Mouse (Mus musculus): ENCODE measurements at regions not wholly inside any gene's neighbourhood (a gene's known extent, or its start where the extent isn't known, plus 50 kb on each side); places are given as distances from the start of the nearest gene placed in this dataset.

DNA sequence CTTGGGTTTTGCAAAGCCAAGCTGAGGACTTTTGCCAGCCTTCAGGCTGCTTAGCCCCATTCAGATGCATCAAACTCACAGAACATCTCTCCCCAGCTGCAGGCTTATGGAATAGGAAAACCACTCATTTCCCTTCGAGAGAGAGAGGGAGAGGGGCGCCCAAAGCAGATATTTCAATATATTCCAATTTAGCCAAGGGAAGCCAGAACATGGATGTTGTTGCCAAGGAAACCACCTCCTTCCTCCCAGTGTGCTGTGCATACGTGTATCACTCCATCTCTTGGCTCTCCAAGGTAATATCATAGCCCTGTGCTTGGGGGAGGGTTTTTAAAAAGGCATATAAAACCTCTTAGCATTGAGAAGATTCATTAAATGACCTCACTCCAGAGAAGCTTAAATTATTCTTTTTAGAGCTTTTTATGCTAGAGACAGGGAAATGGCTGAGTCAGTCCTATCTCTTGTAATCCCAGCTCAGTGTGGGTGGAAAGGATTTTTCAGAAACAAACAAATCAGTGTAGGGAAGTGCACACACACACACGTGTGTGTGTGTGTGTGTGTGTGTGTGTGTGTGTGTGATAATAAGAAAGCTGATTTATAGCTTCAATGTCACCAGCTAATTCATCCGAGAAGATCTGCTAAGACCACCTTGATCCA lies 245.1 kb downstream of the Rps24 start:
- no peak for ATAC-seq

DNA sequence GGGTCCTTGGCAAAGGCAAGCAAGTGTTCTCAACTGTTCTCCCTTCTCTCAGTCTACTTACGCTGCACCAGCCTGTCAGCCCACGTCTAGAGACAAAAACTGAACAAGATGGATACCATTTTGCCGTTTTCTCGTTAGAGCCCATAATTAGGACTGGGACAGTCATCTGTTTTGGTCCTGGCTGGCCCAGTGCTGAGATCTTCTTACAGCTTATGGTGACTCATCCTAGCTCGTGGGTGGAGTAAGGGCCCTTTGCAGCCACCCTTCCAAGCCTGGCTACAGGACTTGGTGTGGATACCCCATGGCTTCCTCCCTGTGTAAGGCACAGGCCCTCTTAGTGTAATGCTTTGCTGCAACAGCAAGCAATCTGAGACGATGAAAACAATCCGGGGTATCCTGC lies 246.4 kb downstream of the Rps24 start:
- no peak for ATAC-seq

DNA sequence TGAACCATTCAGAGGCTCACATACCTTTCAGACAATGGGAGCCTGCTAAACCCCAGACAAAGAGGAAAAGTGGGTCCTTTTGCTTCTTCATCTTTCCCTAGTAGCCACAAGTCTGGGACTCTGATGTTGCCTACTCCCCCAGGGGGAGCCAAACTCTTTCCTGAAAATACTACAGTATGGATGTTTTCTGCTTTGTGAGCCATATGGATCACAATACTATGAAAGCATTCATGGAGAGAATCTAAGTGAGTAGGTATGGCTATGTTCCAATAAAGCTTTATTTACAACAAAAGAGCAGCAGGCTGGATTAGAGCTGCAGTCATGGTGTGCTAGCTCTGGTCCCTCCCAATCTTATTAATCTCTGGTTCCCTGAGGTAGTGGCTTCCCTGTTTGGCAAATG lies 251.9 kb downstream of the Rps24 start:
- no peak for ATAC-seq

DNA sequence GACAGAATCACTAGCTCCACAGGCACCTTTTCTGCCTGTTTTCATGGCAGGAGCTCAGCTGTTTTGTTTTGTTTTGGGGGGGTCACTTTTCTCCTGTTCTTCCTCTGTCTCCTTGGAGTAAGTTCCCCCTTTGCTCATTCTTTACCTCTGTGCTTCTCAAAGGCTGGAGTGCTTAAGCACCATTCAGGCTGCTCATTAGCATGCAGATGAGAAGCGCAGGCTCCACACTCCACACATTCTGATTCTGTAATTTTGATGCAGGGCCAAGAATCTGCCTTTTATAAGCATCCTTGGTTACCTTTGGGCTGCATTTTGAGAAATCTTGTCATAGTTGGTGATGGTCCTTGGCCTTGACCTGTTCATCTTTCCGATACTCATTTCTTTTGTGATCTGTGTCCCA lies 257.5 kb downstream of the Rps24 start:
- ATAC-seq, result no peak

DNA sequence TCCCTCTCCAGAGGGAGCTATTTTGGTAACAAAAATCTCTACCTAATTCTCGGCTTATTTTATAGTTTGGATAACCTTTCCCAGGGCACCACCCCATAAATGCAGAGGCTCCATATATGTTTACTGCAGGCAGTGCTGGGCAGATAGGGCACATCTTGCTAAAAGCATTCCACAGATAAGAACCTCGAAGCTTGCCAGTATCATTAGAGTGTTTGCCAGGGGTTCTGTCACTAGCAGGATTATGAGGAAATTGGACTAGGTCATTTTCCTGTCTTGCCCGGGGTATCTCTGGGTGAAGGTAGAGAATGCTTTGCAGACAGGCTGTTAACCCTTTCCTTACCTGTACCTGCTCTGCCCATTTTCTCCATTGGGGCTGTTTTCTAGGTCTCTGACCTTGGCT lies 258.8 kb downstream of the Rps24 start:
- no peak for ATAC-seq

DNA sequence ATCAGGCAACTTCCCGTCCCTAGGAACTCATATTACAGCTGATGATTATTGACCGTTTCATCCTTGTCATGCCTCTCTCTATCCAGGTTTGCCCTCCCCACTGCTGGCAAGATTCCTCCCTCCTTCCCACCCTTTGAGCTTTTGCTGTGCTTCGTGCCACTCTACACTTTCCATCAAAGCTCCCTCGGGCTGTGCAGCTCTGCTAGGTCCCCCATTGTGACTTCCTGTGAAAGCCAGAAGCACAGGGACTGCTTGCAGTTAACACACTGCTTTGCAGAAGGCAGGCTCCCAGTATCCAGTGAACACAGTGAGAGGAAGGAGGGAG lies 260.5 kb downstream of the Rps24 start:
- no peak for ATAC-seq

DNA sequence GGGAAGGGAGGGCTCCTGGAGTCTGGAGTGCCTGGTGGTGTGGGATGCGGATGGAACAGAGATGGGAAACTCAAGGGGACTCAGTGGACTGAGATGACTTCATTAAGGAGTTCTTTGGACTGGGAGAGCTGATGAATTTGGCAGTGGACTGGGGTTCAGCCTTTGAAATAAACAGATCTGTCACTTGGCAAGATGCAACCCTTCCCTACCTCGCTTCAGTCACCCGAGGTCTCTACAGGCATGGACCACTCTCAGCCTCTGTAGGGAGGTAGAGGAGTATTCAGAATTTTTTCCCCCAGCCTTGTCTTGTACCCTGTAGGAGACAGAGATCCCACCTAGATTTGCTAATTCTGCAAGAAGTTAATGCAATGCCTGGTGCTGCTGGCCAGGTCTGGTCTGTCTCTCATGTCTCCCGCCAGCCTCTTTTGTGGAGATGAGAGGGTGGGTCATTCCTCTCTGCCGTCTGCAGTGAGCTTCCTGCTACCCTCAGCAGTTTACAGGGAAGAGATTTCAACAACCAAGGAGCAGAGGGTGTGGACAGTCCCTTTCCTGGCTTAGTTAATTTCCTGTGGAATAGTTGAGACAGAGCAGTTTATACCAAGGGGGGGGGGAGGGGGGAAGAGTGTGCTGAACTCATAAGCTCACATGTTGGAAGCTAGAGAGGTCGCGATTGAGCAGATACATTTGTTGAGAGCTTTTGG lies 261.0 kb downstream of the Rps24 start:
- no peak for ATAC-seq

DNA sequence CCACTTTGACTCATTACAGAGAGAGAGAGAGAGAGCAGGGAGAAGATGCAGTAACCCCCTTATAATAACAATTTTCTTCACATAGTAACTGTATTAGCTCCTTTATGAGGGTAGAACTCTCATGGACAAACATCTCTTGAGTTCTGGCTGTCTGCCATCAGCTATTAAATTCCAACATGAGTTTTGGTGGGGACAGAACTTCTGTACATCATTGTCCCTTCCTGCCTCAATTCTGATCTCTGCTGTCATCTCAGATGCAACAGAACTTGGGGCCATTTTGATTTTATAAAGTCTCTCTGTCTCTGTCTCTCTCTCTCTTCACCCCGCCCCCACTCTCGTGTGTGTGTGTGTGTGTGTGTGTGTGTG lies 261.6 kb downstream of the Rps24 start:
- no peak for ATAC-seq

DNA sequence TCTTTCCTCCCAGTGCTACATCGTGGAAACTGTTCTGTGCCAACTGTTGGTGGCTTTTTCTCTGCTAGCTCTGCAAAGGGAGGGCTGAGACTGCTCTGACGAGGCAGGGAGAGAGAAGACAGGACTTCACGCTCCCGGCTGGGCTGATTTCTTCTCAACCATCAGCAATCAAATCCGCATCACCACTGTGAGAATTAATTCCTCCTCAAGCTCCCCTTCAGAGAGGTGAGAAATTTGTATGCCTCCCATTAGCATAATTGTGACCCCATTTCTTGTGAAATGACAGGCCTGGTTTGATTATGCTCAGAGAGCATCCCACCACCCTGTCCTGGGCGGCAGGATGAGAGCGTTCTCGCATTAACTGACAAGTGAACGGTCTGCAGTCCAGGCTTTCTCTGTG lies 262.4 kb downstream of the Rps24 start:
- no peak for ATAC-seq

DNA sequence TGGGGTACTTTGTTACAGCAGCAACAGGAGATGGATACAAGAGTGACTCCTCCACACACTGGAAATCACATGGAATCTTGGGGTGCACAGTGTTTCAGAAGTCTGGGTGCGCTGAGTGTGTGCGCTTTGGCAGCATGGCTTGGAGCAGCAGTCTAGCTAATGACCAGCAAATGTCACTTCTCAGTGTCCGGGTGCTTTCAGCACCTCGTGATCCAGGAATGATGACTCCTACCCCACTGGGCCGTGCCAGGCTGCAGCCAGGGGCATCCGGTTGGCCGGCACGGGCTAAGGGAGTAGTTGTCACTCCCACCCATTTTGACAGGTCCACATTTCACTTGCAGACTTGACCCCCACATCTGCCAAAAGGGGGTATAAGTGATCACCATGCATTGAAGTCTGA lies 264.3 kb downstream of the Rps24 start:
- no peak for ATAC-seq

DNA sequence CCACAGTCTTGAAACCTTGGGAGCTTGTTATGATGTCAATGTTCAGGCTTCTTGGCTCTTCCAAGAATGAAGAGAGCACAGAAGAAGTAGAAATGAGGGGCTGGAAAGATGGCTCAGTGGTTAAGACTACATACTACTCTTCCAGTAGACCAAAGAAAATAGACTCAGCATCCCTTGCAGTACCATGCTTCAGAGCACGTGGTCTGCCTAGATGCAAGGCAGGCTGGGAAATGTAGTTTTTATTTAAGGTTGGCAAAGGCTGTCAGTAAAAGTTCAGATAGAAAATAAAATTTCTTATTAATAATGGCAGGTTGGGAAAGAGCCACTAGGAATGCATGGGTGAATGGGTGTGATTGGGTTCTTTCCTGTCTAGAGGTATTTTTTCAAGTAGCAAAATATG lies 267.8 kb downstream of the Rps24 start:
- no peak for ATAC-seq

DNA sequence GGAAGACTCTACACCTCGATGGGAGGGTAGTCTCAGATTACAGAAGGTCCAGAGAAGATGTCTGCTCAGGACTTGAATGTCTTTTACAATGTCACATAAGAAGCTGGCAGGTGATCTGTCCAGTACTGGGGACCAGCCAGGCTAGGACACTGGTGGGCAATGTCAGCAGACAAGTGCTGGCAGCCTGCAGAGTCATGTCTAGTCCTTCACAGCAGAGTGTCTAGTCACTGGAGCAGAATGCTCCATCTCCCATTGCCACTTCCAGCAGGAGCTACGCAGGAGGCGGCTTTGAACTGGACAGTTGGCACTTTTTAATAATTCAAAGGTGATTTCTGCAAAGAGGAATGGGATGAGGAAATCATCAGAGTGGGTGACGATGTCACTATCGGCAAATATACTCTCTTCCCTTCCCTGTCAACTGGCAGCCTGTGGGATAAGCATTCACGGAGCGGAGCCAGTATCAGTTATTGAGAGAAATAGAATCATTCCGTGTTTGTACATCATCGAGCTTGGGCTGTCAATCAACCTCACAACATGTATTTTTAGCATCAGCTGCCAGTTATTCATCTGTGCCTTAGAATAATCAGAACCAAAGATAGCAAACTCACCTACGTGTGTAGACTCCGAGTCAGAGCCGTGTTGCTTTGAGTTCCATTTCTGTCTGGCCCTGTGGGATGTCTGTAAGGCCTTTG lies 268.6 kb downstream of the Rps24 start:
- no peak for ATAC-seq

DNA sequence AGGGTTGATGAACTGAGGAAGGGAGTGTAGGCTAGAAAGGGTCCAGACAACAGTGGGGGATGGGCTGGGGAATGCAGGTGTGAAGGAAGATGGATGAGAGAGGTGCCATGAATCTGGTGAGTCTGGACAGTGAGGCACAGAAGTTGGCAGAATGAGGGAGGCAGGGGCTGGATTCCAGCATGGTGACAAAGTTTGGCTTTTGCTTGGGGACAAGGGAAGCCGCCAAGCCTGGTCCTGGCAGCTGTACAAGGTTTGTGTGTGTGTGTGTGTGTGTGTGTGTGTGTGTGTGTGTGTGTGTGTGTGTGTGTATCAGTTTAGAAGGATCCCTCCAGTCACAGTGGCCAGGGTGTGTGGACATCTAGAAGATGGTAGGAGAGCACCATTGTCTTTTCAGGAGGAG lies 270.4 kb downstream of the Rps24 start:
- ATAC-seq, result no peak

DNA sequence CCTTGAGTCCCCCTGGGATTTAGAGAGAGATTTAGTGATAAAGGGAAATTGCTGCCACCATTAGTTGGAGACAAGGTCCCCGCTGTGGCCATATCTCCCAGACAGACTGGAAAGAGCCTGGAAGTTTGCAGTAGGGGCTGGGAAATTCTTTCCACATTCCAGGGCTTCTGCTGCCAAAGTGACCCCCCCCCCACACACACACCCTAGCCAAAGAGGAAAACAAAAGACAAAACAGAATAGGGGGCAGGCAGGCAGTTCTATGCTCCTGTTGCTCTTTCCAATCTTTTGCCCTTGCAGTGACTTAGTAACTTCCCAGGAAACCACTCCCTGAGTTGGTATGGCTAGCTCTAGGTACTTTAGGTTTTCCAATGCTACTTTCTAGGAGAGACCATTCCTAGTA lies 270.9 kb downstream of the Rps24 start:
- ATAC-seq, result no peak

DNA sequence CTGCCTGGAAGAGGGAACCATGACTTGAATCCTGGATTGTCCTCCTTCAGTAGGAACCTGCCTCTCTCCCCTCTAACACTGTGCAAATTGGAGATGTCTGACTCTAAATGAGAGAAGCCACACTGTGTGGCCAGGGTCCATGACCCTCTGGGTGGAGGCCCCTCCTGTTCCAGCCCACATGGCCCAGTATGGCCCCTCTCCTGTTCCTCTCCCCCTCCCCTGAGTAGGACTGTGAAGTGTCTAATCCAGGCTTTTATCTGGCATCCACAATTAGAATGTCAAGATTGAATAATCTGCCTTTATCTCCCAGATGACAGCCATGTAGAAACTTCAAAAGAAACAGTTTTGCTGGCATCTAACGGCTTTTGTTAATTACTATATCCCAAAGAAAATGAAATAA lies 274.0 kb downstream of the Rps24 start:
- ATAC-seq, result no peak

DNA sequence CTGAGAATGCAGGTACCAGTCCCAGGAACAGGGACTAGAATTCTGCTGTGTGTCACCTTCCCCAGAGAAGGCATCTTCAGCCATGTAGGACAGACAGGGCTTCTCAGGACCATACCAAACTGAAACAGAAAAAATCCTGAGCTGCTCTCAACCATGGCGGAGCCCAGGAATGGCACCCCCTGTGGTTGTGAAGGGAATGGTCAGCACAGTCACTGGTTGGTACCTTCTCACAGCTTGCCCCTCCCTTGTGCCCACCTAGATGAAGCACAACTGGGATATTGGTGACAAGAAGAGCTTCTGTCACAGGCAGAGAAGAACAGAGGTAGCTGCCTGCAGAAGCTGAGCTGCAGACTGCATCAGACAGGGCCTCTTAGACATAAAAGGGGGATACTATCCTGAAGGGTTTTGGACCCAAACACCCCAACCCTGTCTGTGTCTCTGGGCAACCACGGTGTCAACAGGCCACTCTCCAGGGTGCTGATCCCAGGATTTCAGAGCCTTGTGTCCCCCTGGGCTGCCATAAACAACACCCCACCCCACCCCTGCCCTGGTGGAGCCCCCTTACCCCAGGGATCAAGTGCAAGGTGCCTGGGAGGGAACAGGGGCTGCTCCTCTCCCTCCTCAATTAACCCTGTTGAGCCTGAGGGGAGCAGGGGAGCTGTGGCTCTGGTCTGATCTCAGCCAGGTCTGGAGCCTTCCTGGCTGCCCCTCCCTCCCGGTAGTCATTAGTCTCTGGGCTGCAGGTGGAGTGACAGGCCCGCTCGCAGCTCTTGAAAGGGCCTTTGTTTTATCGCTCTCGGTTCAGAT lies 275.7 kb downstream of the Rps24 start:
- no peak for ATAC-seq

DNA sequence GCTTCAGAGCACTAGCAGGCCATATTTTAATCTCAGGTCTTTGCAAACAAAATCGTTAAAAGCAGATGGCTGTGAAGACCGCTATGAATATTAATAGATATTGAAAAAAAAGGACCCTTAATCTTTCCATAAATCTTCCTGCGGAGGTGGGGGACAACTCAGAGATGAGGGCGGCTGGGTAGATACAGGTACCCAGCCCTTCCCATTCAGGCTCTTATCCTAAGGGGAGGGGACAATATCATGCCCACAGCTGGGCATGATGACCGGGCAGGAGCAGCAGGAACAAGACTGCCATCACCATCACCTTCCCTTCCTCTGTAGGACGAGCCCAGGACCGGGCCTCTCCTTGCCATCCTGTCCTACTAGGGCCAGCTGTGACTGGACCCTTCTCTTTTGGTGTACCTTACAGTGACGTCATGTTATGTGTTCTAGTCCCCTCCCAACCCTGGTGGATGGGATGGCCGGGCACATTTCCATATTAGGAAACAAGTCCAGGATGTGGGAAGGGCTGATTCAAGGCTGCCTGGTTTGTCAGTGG lies 276.4 kb downstream of the Rps24 start:
- no peak for ATAC-seq

DNA sequence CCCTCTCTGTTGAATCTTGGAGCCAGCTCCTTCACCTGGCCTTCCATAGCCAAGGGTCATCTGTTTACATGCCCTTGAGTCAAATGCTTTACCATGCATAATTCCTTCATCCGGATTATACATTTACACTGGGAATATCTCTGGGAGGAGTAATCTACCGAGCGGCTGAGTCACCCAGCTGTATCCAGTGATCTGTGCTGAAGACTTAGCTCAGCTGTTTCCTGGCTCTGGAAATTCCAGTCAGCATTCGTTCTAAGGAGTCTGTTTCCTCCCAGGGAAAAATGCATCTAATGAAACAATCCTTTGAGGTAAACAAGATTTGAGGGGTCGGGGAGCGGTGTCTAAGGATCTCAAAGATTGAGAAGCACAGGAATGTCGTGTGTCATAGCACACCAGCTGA lies 276.9 kb downstream of the Rps24 start:
- ATAC-seq, result no peak

DNA sequence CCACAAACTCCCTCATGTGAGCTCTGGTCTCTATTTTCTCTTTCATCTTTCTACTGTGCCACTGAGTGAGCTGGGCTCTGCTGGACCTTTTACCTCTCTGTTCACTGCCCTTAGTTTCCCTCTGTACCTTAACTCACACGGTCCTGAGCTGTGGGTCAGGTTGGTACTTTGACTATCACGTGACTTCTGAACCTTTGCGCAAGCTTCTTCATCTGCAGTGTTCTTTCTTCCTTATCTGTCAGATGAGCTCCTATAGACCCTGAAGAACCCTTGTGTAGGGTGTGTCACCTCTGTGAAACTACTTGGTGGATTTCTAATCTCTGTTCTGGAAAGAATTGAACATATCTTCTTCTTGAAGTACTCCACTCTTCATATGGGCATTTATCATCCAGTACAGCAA lies 279.3 kb downstream of the Rps24 start:
- no peak for ATAC-seq

DNA sequence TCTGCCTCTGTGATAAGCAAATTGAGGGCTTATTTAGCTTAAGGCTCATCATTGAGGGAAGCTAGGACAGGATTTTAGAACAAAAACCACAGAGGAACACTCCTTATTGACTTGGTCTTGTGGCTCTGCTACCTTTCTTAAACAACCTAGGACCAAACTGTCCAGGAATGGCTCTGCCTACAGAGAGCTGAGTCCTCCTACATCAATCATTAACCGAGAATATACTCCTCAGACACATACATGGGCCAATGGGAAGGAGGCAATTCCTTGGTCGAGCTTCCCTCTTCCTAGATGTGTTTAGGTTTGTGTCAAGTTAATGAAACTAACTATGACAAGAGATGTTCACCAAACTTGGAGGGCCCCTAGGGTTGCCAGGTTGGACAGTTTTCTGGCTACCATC lies 279.8 kb downstream of the Rps24 start:
- no peak for ATAC-seq

DNA sequence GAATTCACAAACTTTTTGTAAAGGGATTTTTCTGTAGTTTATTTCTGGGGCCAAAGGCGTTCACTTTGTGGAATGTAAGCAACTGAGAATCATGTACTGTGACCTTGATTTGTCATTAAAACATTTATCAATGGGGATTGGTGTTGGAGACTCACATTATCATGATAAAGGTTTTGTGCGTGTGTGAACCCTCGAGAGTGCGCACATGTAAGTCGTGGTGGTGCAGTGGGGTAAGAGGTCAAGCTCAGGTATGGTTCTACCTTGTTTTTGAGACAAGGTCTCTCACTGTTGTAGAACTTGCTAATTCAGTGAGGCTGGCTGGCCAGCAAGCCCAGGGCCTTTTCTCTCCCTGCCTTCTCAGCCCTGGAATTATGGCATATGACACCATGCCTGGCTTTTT lies 280.4 kb downstream of the Rps24 start:
- no peak for ATAC-seq

DNA sequence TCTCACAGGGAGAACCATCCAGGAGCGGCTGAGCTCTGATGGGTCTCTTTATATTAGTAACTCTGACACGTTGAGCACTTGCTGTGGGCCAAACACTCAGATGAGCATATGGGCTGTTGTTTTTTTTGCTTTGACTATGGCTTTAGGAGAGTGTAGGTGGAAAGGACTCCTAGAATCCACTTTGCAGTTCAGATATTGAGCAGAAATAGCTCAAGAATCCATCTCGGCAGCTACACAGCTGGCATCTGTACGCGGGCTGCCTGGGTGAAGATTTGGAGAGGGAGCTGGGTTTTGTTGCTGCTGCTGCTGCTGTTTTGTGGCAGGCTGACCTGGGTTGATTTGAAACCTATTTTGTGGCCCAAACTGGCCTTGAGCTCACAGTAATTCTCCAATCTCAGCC lies 281.0 kb downstream of the Rps24 start:
- no peak for ATAC-seq

DNA sequence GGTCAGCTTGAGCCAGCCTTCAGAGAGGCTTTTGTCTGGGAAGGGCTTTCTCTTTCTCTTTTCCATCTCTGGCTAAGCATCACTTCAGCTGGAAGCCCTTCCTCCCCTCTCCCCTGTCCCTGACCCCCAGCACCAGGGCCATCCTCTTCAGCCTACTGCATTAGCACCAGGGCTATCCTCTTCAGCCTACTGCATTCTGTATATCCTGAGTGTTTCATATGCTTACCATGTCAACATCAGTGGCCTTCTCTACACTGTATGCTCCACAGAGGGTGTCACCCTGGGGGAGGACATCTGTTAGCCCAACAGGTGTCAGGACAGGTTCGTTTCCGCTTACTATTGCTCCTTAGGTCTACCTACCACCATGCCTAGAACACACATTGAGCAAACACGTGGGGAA lies 282.5 kb downstream of the Rps24 start:
- no peak for ATAC-seq
